In genomic region chr16:38114074-38114473, GRCm38 (mm10) we compare ENCODE assay signal across 29 mouse cellular contexts. TPM values are rescaled to one million over a fixed set of nuclear protein-coding genes. Genes with fewer than 3 reads are reported as not detected.
DNase-seq lines count a peak whose midpoint lies in the region; ATAC-seq and TF ChIP-seq lines count a peak whose summit lies in the region.
"Had no signal": no experiment of that assay in that cellular context is flagged by ENCODE, and none has a peak within 500 bp of the region (broad histone marks: within the 10 kb centered on the region; RNA-seq: fewer than 3 reads in every experiment).

No protein-coding gene starts in this region.

- intact Hi-C loops in heart, postnatal 14 days (cut with DNase I), result no loop called here
- intact Hi-C loops in left cerebral cortex, postnatal 4 days (cut with DNase I), result no loop called here

- peaks cover 20% of the 10 kb centered on the region for H3K4me1 ChIP-seq in heart, embryonic 11.5 days (ENCODE audit: control insufficient read depth, insufficient read depth, low read length)
- H3K4me1 ChIP-seq in heart, embryonic 16.5 days (ENCODE audit: control insufficient read depth, insufficient read depth, low read length), result peaks cover 44% of the 10 kb centered on the region
- peaks cover 18% of the 10 kb centered on the region for H3K4me1 ChIP-seq in midbrain, embryonic 15.5 days
- H3K4me1 ChIP-seq in midbrain, postnatal 0 days (ENCODE audit: insufficient read depth, low read length), result no peaks in the 10 kb centered on the region
- H3K4me1 ChIP-seq: embryonic facial prominence, embryonic 12.5 days; hindbrain, embryonic 10.5 days had no signal

- peak overlapping the region; percentile 22; the same call in 1 of the 2 replicates for H3K4me2 ChIP-seq in heart, embryonic 11.5 days
- H3K4me2 ChIP-seq in heart, embryonic 16.5 days (ENCODE audit: low read depth, low read length), result 0 out of 2 replicates have a peak overlapping the region, but pooled peaks have one; percentile 6
- no peak overlapping the region for H3K4me2 ChIP-seq in midbrain, embryonic 15.5 days
- H3K4me2 ChIP-seq in midbrain, postnatal 0 days (ENCODE audit: low read depth, low read length, poor library complexity, severe bottlenecking), result no peak overlapping the region
- H3K4me2 ChIP-seq: embryonic facial prominence, embryonic 12.5 days; intestine, embryonic 15.5 days; limb, embryonic 13.5 days; liver, embryonic 11.5 days had no signal

- H3K9ac ChIP-seq in heart, embryonic 11.5 days (ENCODE audit: low read depth, low read length), result no peak overlapping the region
- H3K9ac ChIP-seq in heart, embryonic 16.5 days (ENCODE audit: low read length), result no peak overlapping the region
- H3K9ac ChIP-seq in midbrain, embryonic 15.5 days, result no peak overlapping the region
- H3K9ac ChIP-seq in midbrain, postnatal 0 days (replicated peaks; ENCODE audit: low read length, poor library complexity, severe bottlenecking), result no peak overlapping the region
- H3K9ac ChIP-seq: embryonic facial prominence, embryonic 12.5 days; intestine, embryonic 15.5 days; limb, embryonic 13.5 days; liver, postnatal 0 days had no signal

- peak overlapping the region; percentile 54 for H3K27ac ChIP-seq in heart, embryonic 11.5 days (ENCODE audit: low read depth, low read length)
- H3K27ac ChIP-seq in heart, embryonic 16.5 days (ENCODE audit: low read length), result peak overlapping the region; percentile 56
- H3K27ac ChIP-seq in midbrain, embryonic 15.5 days, result no peak overlapping the region
- no peak overlapping the region for H3K27ac ChIP-seq in midbrain, postnatal 0 days (ENCODE audit: low read depth, low read length)
- H3K27ac ChIP-seq: embryonic facial prominence, embryonic 12.5 days; gastrocnemius, adult 2 months; hindbrain, embryonic 10.5 days; hindbrain, postnatal 0 days; intestine, embryonic 15.5 days; limb, embryonic 13.5 days had no signal

- H3K36me3 ChIP-seq in heart, embryonic 11.5 days (ENCODE audit: control insufficient read depth, insufficient read depth, low read length), result peaks cover 3% of the 10 kb centered on the region
- H3K36me3 ChIP-seq in heart, embryonic 16.5 days (ENCODE audit: control insufficient read depth, insufficient read depth), result no peaks in the 10 kb centered on the region
- no peaks in the 10 kb centered on the region for H3K36me3 ChIP-seq in midbrain, embryonic 15.5 days (replicated peaks)
- H3K36me3 ChIP-seq in midbrain, postnatal 0 days (ENCODE audit: insufficient read depth, low read length), result no peaks in the 10 kb centered on the region

- H3K4me3 ChIP-seq in heart, embryonic 11.5 days (ENCODE audit: low read depth, low read length), result no peak overlapping the region
- H3K4me3 ChIP-seq in heart, embryonic 16.5 days (ENCODE audit: low read length), result no peak overlapping the region
- H3K4me3 ChIP-seq in midbrain, embryonic 15.5 days, result no peak overlapping the region
- H3K4me3 ChIP-seq in midbrain, postnatal 0 days (ENCODE audit: low read depth, low read length), result no peak overlapping the region
- H3K4me3 ChIP-seq: embryonic facial prominence, embryonic 12.5 days; gastrocnemius, adult 2 months; hindbrain, embryonic 10.5 days; intestine, embryonic 15.5 days; limb, embryonic 13.5 days had no signal

- no peaks in the 10 kb centered on the region for H3K9me3 ChIP-seq in heart, embryonic 11.5 days (replicated peaks; ENCODE audit: control insufficient read depth, low read length)
- H3K9me3 ChIP-seq in heart, embryonic 16.5 days (replicated peaks; ENCODE audit: control insufficient read depth, low read length), result no peaks in the 10 kb centered on the region
- H3K9me3 ChIP-seq in midbrain, embryonic 15.5 days, result no peaks in the 10 kb centered on the region
- H3K9me3 ChIP-seq in midbrain, postnatal 0 days (ENCODE audit: low read length), result no peaks in the 10 kb centered on the region
- H3K9me3 ChIP-seq: embryonic facial prominence, embryonic 12.5 days; hindbrain, embryonic 10.5 days; intestine, embryonic 15.5 days; limb, embryonic 13.5 days had no signal

- WGBS in heart, embryonic 11.5 days (ENCODE audit: insufficient replicate concordance), result 37% methylated on average over 2 of the region's 2 CpGs
- WGBS in heart, embryonic 16.5 days, result 42% methylated on average over 2 of the region's 2 CpGs
- WGBS in midbrain, embryonic 15.5 days, result 91% methylated on average over 2 of the region's 2 CpGs
- WGBS in midbrain, postnatal 0 days, result 78% methylated on average over 2 of the region's 2 CpGs

- no peak for TF ChIP-seq CTCF in midbrain, postnatal 0 days (IDR thresholded peaks at IDR 0.05)

- H3K27me3 ChIP-seq in heart, embryonic 11.5 days (ENCODE audit: control insufficient read depth, insufficient read depth, low read length), result no peaks in the 10 kb centered on the region
- no peaks in the 10 kb centered on the region for H3K27me3 ChIP-seq in heart, embryonic 16.5 days (ENCODE audit: control insufficient read depth, insufficient read depth, low read length)
- no peaks in the 10 kb centered on the region for H3K27me3 ChIP-seq in midbrain, embryonic 15.5 days (replicated peaks)
- H3K27me3 ChIP-seq in midbrain, postnatal 0 days (ENCODE audit: insufficient read depth, low read length), result no peaks in the 10 kb centered on the region
- H3K27me3 ChIP-seq: embryonic facial prominence, embryonic 12.5 days; intestine, embryonic 15.5 days; limb, embryonic 13.5 days had no signal

- ATAC-seq in heart, embryonic 11.5 days (replicated peaks; ENCODE audit: insufficient number of reproducible peaks, low FRiP score, low TSS enrichment), result no peak
- ATAC-seq in heart, embryonic 16.5 days (replicated peaks; ENCODE audit: extremely low read depth, insufficient read depth, low FRiP score), result peak; percentile 45; the same call in 1 of the 2 replicates
- ATAC-seq in midbrain, embryonic 15.5 days (replicated peaks), result 0 out of 2 replicates have a peak, but pooled peaks have one; percentile 19
- no peak for ATAC-seq in midbrain, postnatal 0 days (ENCODE audit: low FRiP score)
- ATAC-seq: CD4-positive, CD25-positive, alpha-beta regulatory T cell, adult 4 months; forebrain, embryonic 14.5 days; hindbrain, postnatal 0 days; intestine, embryonic 15.5 days; liver, postnatal 0 days had no signal

- DNase-seq in heart, postnatal 4 days, result no peak
- no peak for DNase-seq in heart, postnatal 14 days
- DNase-seq in midbrain, postnatal 0 days (ENCODE audit: low spot score), result no peak
- no peak for DNase-seq in left cerebral cortex, postnatal 4 days
- DNase-seq: adrenal gland, postnatal 14 days; cerebellum, adult 11-12 months; cerebellum, adult 9-11 months; embryo, embryonic 11 days; gastrocnemius, adult 2 months; gastrocnemius, postnatal 36 days; kidney, adult 2 months; kidney, postnatal 36 days; liver, postnatal 0 days; lung, postnatal 4 days; midbrain, embryonic 14.5 days; right cerebral cortex, adult 18-20 months; spleen, adult 18-20 months; thymus, postnatal 14 days had no signal

RNA-seq across cellular contexts. Expression of gene Gsk3b, which starts 25.3 kb away (rescaled TPM):
- polyA plus RNA-seq in heart, embryonic 11.5 days (2014; fragmentation: Nextera tagmentation; extraction: Ambion mirVana), result 41.2 and 57.5 TPM in 2 replicates
- 10 to 100 TPM; 74.5 to 76.9 TPM for total RNA-seq in heart, postnatal 4 days (2021)
- 33.8 and 37.2 TPM in 2 replicates for polyA plus RNA-seq in heart, embryonic 16.5 days (2015; fragmentation: Nextera tagmentation; extraction: Ambion mirVana)
- 10 to 100 TPM; 54.5 to 55.3 TPM for total RNA-seq in heart, postnatal 14 days (2021)
- polyA plus RNA-seq in midbrain, embryonic 15.5 days (2015; fragmentation: Nextera tagmentation; extraction: Ambion mirVana), result 164 and 167 TPM in 2 replicates
- 116 and 148 TPM in 2 replicates for total RNA-seq in midbrain, postnatal 0 days (2014; rRNA removed)
- polyA plus RNA-seq in midbrain, postnatal 0 days (2015; fragmentation: Nextera tagmentation; extraction: Ambion mirVana), result 135 and 150 TPM in 2 replicates
- total RNA-seq in left cerebral cortex, postnatal 4 days (2021), result 100 to 1,000 TPM; 267 to 269 TPM

Comparison
In these comparisons a context has a peak if more than half of its experiments do, and no peak if none do; other contexts are left out.
1. ATAC-seq: peak in heart, embryonic 16.5 days (single experiment) and midbrain, embryonic 15.5 days (single experiment); none in heart, embryonic 11.5 days (single experiment) and midbrain, postnatal 0 days (single experiment).
2. H3K27ac ChIP-seq: peak in heart, embryonic 11.5 days (single experiment) and heart, embryonic 16.5 days (single experiment); none in midbrain, embryonic 15.5 days (single experiment) and midbrain, postnatal 0 days (single experiment).
3. H3K4me2 ChIP-seq: peak in heart, embryonic 11.5 days (single experiment) and heart, embryonic 16.5 days (single experiment); none in midbrain, embryonic 15.5 days (single experiment) and midbrain, postnatal 0 days (single experiment).